Mouse (Mus musculus) stomach, embryonic 15.5 days (tissue): Measurements from ENCODE around the gene Prdx5. TPM values are rescaled to one million over a fixed set of nuclear protein-coding genes. Genes with fewer than 3 reads are reported as not detected.
"Not testable (repeated sequence)": the region's sequence is repeated elsewhere in the genome, so short reads cannot be mapped to it uniquely, and the experiment has no call there.

Experiments
- ATAC-seq: fragments of 200-750 bp; cut with Nextera tagmentation; 2 replicates; pipeline ENCODE4 v1.8.0; 2017; ENCODE audit warnings: low read depth, moderate number of reproducible peaks, moderate TSS enrichment; ENCODE audit not compliant: insufficient read depth, low FRiP score
- H3K27ac ChIP-seq: fragments of 300-500 bp; sonication (generic); 2 replicates; pipeline ENCODE4 v1.5.1; 2015; ENCODE audit warnings: mild to moderate bottlenecking, inconsistent platforms
- H3K27me3 ChIP-seq: fragments of 300-500 bp; sonication (generic); replicated peaks from 2 replicates; pipeline ENCODE4 v1.6.1; 2015; ENCODE audit warnings: inconsistent platforms
- H3K36me3 ChIP-seq: fragments of 300-500 bp; sonication (generic); 2 replicates; pipeline ENCODE4 v1.6.1; 2015; ENCODE audit warnings: inconsistent platforms
- H3K4me1 ChIP-seq: fragments of 300-500 bp; sonication (generic); 2 replicates; pipeline ENCODE4 v1.6.1; 2015; ENCODE audit warnings: inconsistent platforms
- H3K4me2 ChIP-seq: fragments of 300-500 bp; sonication (generic); 2 replicates; pipeline ENCODE4 v1.6.1; 2015; ENCODE audit warnings: mild to moderate bottlenecking, inconsistent platforms
- H3K4me3 ChIP-seq: fragments of 300-500 bp; sonication (generic); replicated peaks from 2 replicates; pipeline ENCODE4 v1.5.1; 2015; ENCODE audit warnings: inconsistent platforms
- H3K9ac ChIP-seq: fragments of 300-500 bp; sonication (generic); 2 replicates; pipeline ENCODE4 v1.6.1; 2015; ENCODE audit warnings: inconsistent platforms
- H3K9me3 ChIP-seq: fragments of 300-500 bp; sonication (generic); 2 replicates; pipeline ENCODE4 v1.6.1; 2016; ENCODE audit warnings: inconsistent platforms
- WGBS: fragments of 180-500 bp; shearing (Covaris S2); methylation state at CpG from one replicate; pipeline ENCODE4 v1.1.7; 2015; 5-methylcytosine and 5-hydroxymethylcytosine counted together
- polyA plus RNA-seq: library from polyadenylated mRNA; unstranded; fragments of >200 nt; fragmentation: Nextera tagmentation; extraction: Ambion mirVana; gene quantifications from 2 replicates; pipeline ENCODE4 v1.2.1, GENCODE M21; 2015

The Prdx5 gene
- polyA plus RNA-seq, 1 experiment from 2014 or later: 279 TPM

DNA sequence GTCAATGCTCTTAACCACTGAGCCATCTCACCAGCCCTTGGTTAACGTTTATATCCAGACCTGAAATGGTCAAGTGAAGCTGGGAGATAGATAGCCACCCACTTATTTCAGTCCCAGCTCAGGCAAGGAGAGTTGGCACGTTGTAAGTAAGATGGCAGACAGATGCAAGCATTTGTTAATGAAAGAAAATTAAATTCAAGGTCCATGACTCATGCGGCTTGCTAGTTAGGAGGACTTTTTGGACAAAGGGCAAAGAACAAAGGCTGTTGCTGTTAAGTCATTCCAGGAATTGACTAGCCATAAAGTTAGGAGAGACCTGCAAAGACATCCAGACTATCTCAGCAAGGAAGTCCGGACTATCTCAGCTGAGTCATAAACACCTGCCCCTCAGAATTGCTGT is 10.3 kb downstream of the Prdx5 start:
- ATAC-seq: no peak
- H3K4me2 ChIP-seq: no peak overlapping the region

DNA sequence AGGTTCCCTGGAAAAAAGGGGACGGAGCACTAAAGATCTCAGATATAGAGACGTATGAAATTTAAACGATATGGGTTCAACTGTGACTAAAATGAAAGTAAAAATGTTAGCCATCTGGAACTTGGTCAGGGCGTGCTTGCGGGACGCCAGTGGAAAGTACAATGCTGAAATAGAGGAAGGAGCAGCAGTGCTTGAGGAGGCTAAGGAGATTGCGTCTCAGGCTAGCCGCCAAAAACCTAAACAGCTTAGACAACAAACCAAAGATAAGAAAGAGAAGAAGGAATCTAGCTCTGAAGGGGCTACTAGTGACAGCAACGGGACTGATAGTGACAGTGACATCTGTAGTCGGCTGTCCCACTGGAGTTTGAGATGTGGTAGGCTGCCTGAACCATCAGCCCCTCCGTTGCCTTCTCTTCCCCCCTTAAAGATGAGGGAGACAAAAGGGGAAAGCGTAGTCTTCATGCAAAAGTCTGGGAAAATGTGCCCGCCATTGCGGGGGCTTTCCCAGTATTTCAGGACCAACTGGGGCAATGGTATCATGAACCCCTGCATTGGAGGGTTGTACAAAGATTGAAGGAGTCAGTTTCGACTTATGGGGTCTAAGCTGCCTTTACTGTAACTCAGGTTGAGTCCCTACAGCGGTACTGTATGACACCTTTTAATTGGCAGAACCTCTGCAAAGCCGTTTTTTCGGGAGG is 14.1 kb downstream of the Prdx5 start:
- H3K9ac ChIP-seq, H3K36me3 ChIP-seq, H3K9me3 ChIP-seq, H3K4me2 ChIP-seq, H3K4me1 ChIP-seq, ATAC-seq, H3K27me3 ChIP-seq, H3K4me3 ChIP-seq, H3K27ac ChIP-seq: not testable (repeated sequence)
- 83% methylated on average over 18 of the region's 18 CpGs for WGBS

More for the DNA sequence above, 10.3 kb downstream of the Prdx5 start:
- peaks cover 2% of the 10 kb centered on the region; the same call in 1 of the 2 replicates for H3K36me3 ChIP-seq
- no peak overlapping the region for H3K4me3 ChIP-seq
- no peak overlapping the region for H3K9ac ChIP-seq
- no peaks in the 10 kb centered on the region for H3K9me3 ChIP-seq
- no peaks in the 10 kb centered on the region for H3K4me1 ChIP-seq
- no peaks in the 10 kb centered on the region for H3K27me3 ChIP-seq
- H3K27ac ChIP-seq: no peak overlapping the region
- 80% methylated on average over 4 of the region's 4 CpGs for WGBS

DNA sequence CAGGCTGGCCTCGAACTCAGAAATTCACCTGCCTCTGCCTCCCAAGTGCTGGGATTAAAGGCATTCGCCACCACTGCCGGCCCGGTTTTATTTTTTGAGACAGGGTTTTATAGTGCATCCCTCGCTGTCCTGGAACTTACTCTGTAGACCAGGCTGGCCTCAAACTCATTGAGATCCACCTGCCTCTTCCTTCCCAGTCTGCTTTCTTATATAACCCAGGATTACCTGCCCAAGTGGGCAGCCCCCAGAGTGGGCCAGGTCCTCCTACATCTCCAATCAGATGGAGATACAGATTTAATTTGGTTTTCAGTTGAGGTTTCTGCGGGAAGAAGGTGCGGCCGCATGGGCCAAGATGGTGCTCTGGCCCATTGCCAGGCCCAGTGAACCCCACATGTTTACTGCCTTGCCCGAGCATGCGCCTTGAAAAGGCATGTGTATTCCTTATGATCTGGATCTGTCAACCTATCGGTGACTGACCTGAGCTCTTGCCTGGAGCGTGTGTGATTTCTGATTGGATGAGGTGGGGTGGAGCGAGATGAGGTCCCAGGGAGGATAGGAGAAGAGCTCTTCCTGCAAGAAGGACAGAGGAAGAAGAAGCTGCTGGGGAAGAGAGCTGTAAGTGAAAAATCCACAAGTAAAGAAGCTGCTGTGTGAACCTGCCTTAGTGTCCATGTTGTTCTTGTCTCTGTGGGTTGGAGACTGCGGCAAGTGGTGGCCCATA is 16.0 kb downstream of the Prdx5 start:
- no peak overlapping the region for H3K9ac ChIP-seq
- no peaks in the 10 kb centered on the region for H3K4me1 ChIP-seq
- H3K27ac ChIP-seq: no peak overlapping the region
- ATAC-seq: no peak
- H3K27me3 ChIP-seq: no peaks in the 10 kb centered on the region
- no peak overlapping the region for H3K4me3 ChIP-seq
- H3K4me2 ChIP-seq: no peak overlapping the region
- H3K36me3 ChIP-seq: no peaks in the 10 kb centered on the region
- WGBS: 90% methylated on average over 14 of the region's 14 CpGs
- H3K9me3 ChIP-seq: no peaks in the 10 kb centered on the region

DNA sequence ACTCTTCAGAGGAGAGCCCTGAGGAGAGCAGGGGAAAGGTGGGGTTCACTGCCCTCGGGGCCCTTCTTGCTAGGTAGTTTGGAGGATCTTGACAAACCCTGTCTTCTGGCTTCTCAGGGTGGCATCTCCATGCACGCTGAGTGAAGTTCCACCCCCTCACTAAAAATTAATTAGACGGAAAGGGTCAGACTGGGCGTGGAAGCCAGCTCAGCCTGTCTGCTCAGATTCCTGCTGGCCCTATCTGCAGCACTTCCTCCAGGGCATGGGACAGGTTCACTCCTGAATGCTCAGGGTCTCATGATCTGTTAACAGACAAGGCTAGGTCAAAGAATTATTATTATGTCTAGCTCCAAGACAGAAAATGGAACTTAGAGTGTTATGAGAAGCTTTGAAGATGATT is 17.4 kb downstream of the Prdx5 start:
- Histone ChIP-seq H3K4me1 (no peaks in the 10 kb centered on the region), H3K27ac (no peak overlapping the region), H3K9me3 (no peaks in the 10 kb centered on the region), H3K36me3 (no peaks in the 10 kb centered on the region), H3K4me3 (no peak overlapping the region), H3K4me2 (no peak overlapping the region), H3K27me3 (no peaks in the 10 kb centered on the region), H3K9ac (no peak overlapping the region)
- no peak for ATAC-seq
- WGBS: 60% methylated on average over 4 of the region's 4 CpGs

DNA sequence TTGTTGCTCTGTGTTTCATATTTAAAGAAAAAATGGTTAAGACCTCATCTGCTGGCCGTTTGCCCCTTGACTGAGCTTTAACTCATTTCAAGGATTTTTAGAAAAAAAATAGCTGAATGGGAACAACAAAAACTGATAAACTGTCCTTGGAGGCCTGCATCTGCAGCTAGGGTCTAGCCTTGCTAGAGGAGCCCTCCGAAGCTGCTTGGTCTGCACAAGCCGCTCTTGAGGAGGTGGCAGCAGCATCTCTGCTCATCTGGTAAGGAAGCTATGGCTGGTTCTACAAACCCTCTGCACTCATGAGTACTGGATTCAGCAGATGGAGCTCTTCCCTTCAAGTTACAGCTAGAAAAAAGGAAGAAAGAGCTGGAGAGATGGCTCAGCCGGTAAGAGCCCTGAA is 31.9 kb downstream of the Prdx5 start:
- Histone ChIP-seq H3K4me1 (no peaks in the 10 kb centered on the region), H3K4me3 (no peak overlapping the region), H3K9ac (no peak overlapping the region), H3K27me3 (no peaks in the 10 kb centered on the region), H3K27ac (no peak overlapping the region), H3K36me3 (no peaks in the 10 kb centered on the region), H3K9me3 (no peaks in the 10 kb centered on the region), H3K4me2 (no peak overlapping the region)
- no peak for ATAC-seq
- 85% methylated on average over 4 of the region's 4 CpGs for WGBS

DNA sequence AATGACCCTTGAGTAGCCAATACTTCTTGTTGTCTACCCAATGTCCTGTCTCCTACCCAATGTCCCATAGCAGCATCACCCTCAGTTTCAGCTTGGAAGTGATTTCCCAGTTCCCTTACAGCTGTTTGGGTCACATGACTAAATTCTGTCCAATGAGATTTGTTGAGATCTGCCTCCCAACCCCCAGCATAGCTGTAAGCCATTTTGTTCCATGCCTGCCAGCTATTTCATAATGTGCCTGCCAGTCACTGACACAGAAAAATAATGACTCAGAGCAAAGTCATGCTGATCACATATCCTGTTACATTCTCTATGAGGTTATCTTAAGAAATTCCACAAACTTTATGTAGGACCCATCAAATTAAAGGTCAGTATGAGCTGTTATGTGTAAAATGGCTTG is 33.1 kb downstream of the Prdx5 start:
- Histone ChIP-seq H3K4me2 (no peak overlapping the region), H3K9ac (no peak overlapping the region), H3K4me3 (no peak overlapping the region), H3K27me3 (no peaks in the 10 kb centered on the region), H3K9me3 (no peaks in the 10 kb centered on the region), H3K4me1 (peaks cover under 1% of the 10 kb centered on the region; the same call in 1 of the 2 replicates), H3K27ac (no peak overlapping the region), H3K36me3 (no peaks in the 10 kb centered on the region)
- no peak for ATAC-seq

DNA sequence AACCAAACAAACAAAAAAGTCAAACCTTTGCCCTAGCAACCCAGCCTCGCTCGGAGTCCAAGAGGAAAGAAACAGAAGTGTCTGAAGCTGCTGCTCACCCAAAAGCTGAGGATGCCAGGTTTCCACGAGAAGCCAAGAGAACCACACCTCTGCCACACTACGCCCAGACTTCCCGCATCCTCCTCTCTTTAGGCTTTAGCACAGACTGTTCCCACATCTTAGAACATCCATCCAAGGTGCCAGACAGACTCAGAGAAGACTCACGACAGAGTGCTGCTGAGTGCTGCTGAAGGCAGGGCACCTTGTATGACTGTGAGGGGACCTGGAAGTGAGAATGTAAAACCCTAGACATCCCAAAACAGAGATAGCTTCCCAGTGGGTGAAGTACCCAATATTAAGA is 34.1 kb downstream of the Prdx5 start:
- no peak for ATAC-seq
- H3K36me3 ChIP-seq: no peaks in the 10 kb centered on the region
- no peaks in the 10 kb centered on the region for H3K9me3 ChIP-seq
- no peak overlapping the region for H3K9ac ChIP-seq
- peaks cover 3% of the 10 kb centered on the region; the same call in 1 of the 2 replicates for H3K4me1 ChIP-seq
- no peak overlapping the region for H3K27ac ChIP-seq
- WGBS: 80% methylated on average over 6 of the region's 6 CpGs
- no peak overlapping the region for H3K4me2 ChIP-seq
- H3K4me3 ChIP-seq: no peak overlapping the region
- no peaks in the 10 kb centered on the region for H3K27me3 ChIP-seq

DNA sequence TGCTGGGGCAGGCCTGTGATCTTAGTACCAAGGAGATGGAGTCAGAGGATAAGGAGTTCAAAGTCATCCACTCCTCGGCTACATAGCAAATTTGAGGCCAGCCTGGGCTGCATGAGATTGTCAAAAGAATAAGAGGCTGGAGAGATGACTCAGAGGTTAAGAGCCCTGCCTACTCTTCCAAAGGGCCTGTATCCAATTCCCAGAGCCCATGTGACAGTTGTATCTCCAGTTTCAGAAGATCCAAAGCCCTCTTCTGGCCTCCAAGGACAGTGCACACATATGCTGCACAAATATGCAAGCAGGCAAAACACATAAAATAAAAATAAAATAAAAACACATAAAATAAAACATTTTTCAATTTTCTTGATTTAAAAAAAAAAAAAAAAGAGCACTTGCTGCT is 35.6 kb downstream of the Prdx5 start:
- H3K27ac ChIP-seq: no peak overlapping the region
- H3K4me1 ChIP-seq: peaks cover 3% of the 10 kb centered on the region; the same call in 1 of the 2 replicates
- WGBS: 73% methylated on average over 1 of the region's 1 CpGs
- H3K36me3 ChIP-seq: no peaks in the 10 kb centered on the region
- no peak overlapping the region for H3K4me2 ChIP-seq
- H3K9me3 ChIP-seq: no peaks in the 10 kb centered on the region
- H3K27me3 ChIP-seq: no peaks in the 10 kb centered on the region
- H3K4me3 ChIP-seq: no peak overlapping the region
- H3K9ac ChIP-seq: no peak overlapping the region
- no peak for ATAC-seq

DNA sequence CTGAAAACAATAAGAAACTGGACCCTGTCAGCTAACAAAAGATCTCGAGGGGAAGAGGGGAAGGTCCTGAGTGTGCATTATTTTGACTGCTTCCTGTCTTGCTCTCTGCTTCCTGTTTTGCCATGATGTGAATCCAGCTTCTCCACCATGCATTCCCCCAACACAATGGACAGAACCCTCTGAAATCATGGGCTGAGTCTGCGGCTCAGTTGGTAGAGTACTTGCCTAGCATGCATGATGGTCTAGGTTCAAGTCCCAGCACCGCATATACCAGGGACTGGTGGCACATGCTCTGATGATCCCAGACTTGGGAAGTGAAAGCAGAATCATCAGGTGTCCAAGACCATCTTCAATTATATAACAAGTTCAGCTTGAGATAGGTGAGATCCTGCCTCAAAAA is 37.2 kb downstream of the Prdx5 start:
- no peak overlapping the region for H3K9ac ChIP-seq
- H3K4me1 ChIP-seq: peaks cover 3% of the 10 kb centered on the region; the same call in 1 of the 2 replicates
- no peaks in the 10 kb centered on the region for H3K27me3 ChIP-seq
- no peak overlapping the region for H3K4me3 ChIP-seq
- ATAC-seq: no peak
- no peaks in the 10 kb centered on the region for H3K36me3 ChIP-seq
- H3K4me2 ChIP-seq: no peak overlapping the region
- H3K27ac ChIP-seq: no peak overlapping the region
- 71% methylated on average over 3 of the region's 3 CpGs for WGBS
- no peaks in the 10 kb centered on the region for H3K9me3 ChIP-seq

DNA sequence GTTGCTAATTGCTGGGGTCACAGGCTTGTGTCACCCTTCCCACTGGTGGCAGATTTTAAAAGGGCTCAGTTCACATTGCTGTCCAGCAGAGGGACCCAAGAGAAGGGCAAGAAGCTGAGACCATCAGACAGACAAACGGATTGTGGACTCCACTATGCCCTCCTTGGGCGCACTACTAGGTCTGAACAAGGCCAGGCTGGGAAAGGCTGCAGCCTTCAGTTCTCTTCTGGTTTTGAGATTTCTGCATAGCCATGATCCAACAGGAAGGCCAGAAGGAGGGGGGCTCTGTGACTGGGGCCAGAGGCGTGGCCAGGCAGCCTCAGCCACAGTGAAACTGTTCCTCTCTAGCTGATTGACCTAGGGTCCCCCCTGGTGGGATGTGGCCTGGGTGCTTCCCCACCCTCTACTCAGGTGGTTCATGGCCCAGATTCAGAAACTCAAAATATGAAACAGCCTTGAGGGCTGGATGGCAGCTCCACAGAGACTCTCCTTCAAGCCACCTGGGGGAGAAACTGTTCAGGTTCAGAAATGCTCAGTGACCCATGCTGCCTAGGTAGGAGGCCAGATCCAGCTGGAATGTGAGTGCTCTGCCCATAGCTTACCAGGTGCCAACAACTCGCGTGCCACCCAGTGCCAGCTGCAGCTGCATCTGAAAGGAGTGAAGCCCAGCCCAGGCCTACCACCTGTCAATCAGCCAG is 38.2 kb downstream of the Prdx5 start:
- H3K36me3 ChIP-seq: no peaks in the 10 kb centered on the region
- WGBS: 68% methylated on average over 5 of the region's 5 CpGs
- 0 out of 2 replicates have a peak overlapping the region, but pooled peaks have one; percentile 11 for H3K27ac ChIP-seq
- peaks cover 3% of the 10 kb centered on the region; the same call in 1 of the 2 replicates for H3K4me1 ChIP-seq
- no peak overlapping the region for H3K4me2 ChIP-seq
- no peaks in the 10 kb centered on the region for H3K27me3 ChIP-seq
- ATAC-seq: no peak
- no peak overlapping the region for H3K9ac ChIP-seq
- H3K4me3 ChIP-seq: no peak overlapping the region
- no peaks in the 10 kb centered on the region for H3K9me3 ChIP-seq

DNA sequence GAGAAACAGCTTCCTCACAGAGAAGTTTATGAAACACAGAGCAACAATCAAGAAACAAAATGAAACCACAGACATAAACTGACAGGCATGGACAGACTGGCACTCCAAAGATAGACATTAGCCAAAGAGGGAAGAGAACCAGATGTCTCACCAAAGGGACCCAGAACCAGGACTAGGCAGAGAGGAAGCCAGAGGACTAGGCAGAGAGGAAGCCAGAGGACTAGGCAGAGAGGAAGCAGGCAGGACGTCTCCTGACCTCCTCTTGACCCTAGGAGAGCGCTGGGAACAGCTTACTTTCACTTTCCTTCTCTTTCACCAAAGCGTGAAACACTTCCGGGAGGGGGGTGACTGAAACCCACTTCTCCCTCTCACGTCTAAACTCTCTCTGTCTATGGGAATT is 40.6 kb downstream of the Prdx5 start:
- WGBS: 1% methylated on average over 5 of the region's 5 CpGs
- H3K27ac ChIP-seq: peak overlapping the region; percentile 36
- H3K36me3 ChIP-seq: no peaks in the 10 kb centered on the region
- H3K9me3 ChIP-seq: no peaks in the 10 kb centered on the region
- peak; percentile 31; the same call in 1 of the 2 replicates for ATAC-seq
- H3K4me3 ChIP-seq: peak overlapping the region; percentile 23
- H3K4me1 ChIP-seq: peaks cover 3% of the 10 kb centered on the region; the same call in 1 of the 2 replicates
- H3K9ac ChIP-seq: no peak overlapping the region
- H3K27me3 ChIP-seq: no peaks in the 10 kb centered on the region
- H3K4me2 ChIP-seq: peak overlapping the region; percentile 52

DNA sequence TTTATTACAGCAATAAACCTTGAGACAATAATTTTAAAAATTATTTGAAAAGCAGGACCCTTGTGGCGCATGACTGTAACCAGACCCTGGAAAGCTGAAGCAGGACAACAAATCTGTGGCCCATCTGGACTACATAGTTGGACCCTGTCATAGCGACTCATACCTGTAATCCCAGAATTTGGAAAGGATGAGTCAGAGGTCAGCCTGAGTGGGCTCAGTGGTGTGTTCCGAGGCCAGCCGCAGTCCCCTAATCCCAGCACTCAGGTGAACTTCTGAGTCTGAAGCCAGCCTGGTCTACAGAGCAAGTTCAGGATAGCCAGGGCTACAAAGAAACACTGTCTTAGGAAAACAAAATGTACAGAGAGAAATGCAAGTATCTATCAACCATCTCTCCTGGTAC is 48.5 kb downstream of the Prdx5 start:
- ATAC-seq: no peak
- Histone ChIP-seq H3K4me1 (no peaks in the 10 kb centered on the region), H3K9me3 (no peaks in the 10 kb centered on the region), H3K27ac (no peak overlapping the region), H3K36me3 (no peaks in the 10 kb centered on the region), H3K4me3 (no peak overlapping the region), H3K9ac (no peak overlapping the region), H3K27me3 (no peaks in the 10 kb centered on the region), H3K4me2 (no peak overlapping the region)
- WGBS: 85% methylated on average over 4 of the region's 4 CpGs
